Mouse (Mus musculus): ENCODE data around the gene Diaph3. TPM values are rescaled to one million over a fixed set of nuclear protein-coding genes. Genes with fewer than 3 reads are reported as not detected.

Gene Diaph3
- total and polyA plus RNA-seq, 2 experiments from 2014 or later: 3.7 to 4.1 TPM

DNA sequence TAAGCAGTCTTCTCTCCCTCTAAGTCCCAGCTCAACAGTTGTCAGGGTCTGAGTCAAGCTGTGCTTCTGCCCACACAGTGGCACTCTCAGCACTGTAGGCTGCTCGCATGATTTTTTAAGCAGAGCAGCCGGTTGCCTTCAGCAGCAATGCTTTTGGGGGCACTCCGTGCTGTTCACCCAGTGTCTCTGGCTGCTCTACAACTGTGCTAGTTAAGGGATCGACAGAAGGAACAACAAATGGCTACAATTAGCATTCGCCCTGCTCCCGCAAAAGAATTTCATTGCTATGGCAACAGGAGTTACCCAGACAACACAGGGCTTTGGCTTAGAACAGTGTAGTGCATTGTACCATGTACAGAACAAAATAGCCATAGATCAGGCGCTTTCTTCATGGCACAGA lies 392.2 kb downstream of the Diaph3 start:
- no peak overlapping the region for H3K9ac ChIP-seq
- peaks cover 13% of the 10 kb centered on the region for H3K4me1 ChIP-seq (ENCODE audit: insufficient read depth)
- ATAC-seq (peak; percentile 98), DNase-seq (peak; percentile 94)
- peak overlapping the region; percentile 8; the same call in 1 of the 2 replicates for H3K4me3 ChIP-seq (ENCODE audit: low read depth, low read length)
- peak overlapping the region; percentile 35 for H3K4me2 ChIP-seq (ENCODE audit: low read depth)
- WGBS: 2% methylated on average over 7 of the region's 7 CpGs
- no peaks in the 10 kb centered on the region for H3K9me3 ChIP-seq (ENCODE audit: low read length)
- peak; percentile 61 for TF ChIP-seq CTCF (IDR thresholded peaks at IDR 0.05; ENCODE audit: low read depth)
- no peaks in the 10 kb centered on the region for H3K36me3 ChIP-seq (ENCODE audit: insufficient read depth)
- H3K27me3 ChIP-seq (ENCODE audit: insufficient read depth, low read length): no peaks in the 10 kb centered on the region
- H3K27ac ChIP-seq (ENCODE audit: low read depth, low read length): peak overlapping the region; percentile 79

DNA sequence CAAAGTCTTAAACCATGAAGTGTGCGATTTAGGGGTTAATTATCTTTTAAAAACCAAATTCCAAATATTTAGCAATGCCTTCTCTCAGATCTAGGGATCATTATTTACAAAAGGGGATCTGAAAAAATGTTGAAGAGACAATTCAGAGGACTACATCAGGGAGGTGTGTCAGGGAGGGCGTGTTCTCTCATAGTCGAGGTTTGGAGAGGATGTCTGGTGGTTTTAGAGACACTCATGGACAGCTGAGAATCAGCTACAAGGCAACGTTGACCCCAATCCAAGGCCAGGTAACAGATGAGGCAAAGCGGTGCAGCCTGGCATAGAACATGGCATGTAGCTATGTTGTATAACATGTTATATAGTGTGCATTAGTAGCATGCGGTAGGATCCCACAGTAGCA lies 396.5 kb downstream of the Diaph3 start:
- Histone ChIP-seq H3K4me3 (ENCODE audit: low read depth, low read length) (no peak overlapping the region), H3K4me1 (ENCODE audit: insufficient read depth) (peaks cover 8% of the 10 kb centered on the region), H3K4me2 (ENCODE audit: low read depth) (no peak overlapping the region), H3K9me3 (ENCODE audit: low read length) (no peaks in the 10 kb centered on the region), H3K27ac (ENCODE audit: low read depth, low read length) (no peak overlapping the region), H3K36me3 (ENCODE audit: insufficient read depth) (no peaks in the 10 kb centered on the region), H3K9ac (no peak overlapping the region), H3K27me3 (ENCODE audit: insufficient read depth, low read length) (no peaks in the 10 kb centered on the region)
- TF ChIP-seq CTCF (IDR thresholded peaks at IDR 0.05; ENCODE audit: low read depth): no peak
- WGBS: 96% methylated on average over 6 of the region's 6 CpGs
- DNase-seq (no peak), ATAC-seq (no peak)

DNA sequence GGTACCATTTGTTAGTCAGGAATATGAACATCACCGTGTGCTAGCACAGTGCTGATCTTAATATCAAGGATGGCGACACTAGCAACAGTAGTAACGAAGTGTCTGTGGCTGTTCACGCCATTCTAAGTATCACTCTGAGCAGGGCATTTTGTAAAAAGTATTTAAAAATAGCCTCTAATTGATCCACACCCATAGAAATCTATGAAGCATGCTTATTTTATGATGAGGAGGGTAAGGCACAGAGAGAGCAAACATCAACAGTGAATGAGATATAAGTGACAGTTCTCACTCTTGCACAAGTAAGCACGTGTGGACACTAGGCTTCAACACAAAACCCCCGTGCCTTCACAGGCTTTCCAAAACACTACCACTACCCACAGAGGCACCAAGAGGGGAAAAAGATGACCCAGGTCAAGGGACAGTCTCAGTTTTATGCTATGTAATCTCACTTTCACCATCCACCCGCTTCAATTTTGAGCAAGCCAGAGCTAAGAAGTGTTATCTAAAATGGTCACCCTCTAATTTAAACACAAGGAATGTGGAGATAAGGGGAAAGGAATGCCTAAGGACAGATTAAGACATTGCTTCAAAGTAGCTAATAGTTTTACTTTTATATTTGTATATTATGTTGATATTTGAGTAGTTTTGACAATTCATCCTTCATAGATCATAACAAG lies 399.0 kb downstream of the Diaph3 start:
- ATAC-seq (no peak), DNase-seq (no peak)
- Histone ChIP-seq H3K9me3 (ENCODE audit: low read length) (no peaks in the 10 kb centered on the region), H3K4me3 (ENCODE audit: low read depth, low read length) (no peak overlapping the region), H3K9ac (no peak overlapping the region), H3K4me1 (ENCODE audit: insufficient read depth) (no peaks in the 10 kb centered on the region), H3K27me3 (ENCODE audit: insufficient read depth, low read length) (no peaks in the 10 kb centered on the region), H3K36me3 (ENCODE audit: insufficient read depth) (no peaks in the 10 kb centered on the region), H3K4me2 (ENCODE audit: low read depth) (no peak overlapping the region), H3K27ac (ENCODE audit: low read depth, low read length) (no peak overlapping the region)
- 86% methylated on average over 7 of the region's 7 CpGs for WGBS
- TF ChIP-seq CTCF (IDR thresholded peaks at IDR 0.05; ENCODE audit: low read depth): no peak

DNA sequence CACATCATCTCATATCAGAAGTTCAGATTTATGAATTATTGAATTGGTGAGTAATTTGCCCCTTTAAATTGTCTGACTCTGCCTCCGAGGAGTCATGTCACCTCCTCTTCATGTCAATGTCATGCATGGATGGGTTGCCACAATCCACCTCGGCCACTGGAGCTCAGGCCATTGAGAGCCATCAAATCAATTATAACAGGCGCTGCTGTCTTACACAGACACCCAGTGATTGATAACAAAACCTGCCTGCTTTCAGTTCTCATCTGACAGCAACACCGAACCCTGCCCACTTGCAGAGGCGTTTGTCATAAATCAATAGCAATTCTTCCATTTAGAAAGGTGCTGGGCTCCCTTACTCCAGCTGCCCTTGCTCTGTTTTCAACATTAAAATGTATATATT lies 402.1 kb downstream of the Diaph3 start:
- Histone ChIP-seq H3K27me3 (ENCODE audit: insufficient read depth, low read length) (no peaks in the 10 kb centered on the region), H3K4me3 (ENCODE audit: low read depth, low read length) (no peak overlapping the region), H3K27ac (ENCODE audit: low read depth, low read length) (no peak overlapping the region), H3K4me1 (ENCODE audit: insufficient read depth) (no peaks in the 10 kb centered on the region), H3K9ac (no peak overlapping the region), H3K4me2 (ENCODE audit: low read depth) (no peak overlapping the region), H3K36me3 (ENCODE audit: insufficient read depth) (no peaks in the 10 kb centered on the region), H3K9me3 (ENCODE audit: low read length) (no peaks in the 10 kb centered on the region)
- no peak for TF ChIP-seq CTCF (IDR thresholded peaks at IDR 0.05; ENCODE audit: low read depth)
- no peak for ATAC-seq
- 52% methylated on average over 5 of the region's 5 CpGs for WGBS
- no peak for DNase-seq

DNA sequence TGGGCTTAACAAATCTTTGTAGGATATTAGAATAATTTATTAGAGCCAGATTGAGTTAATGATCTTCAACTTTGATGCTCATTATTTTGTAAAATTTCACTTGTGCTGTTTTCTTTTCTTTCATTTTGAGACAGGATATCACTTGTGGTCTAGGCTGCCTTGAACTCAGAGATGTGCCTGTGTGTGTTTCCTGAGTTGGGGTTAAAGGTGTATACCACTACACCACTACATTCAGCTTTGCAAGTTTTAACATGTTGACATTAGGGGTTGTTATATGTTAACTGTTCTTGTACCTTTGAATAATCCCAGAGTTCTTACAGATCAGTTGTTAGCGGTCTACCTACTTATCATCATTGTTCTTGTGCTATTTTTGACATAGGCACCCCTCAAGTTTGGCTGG lies 404.4 kb downstream of the Diaph3 start:
- ATAC-seq (no peak), DNase-seq (no peak)
- no peak for TF ChIP-seq CTCF (IDR thresholded peaks at IDR 0.05; ENCODE audit: low read depth)
- Histone ChIP-seq H3K4me3 (ENCODE audit: low read depth, low read length) (no peak overlapping the region), H3K27ac (ENCODE audit: low read depth, low read length) (no peak overlapping the region), H3K4me2 (ENCODE audit: low read depth) (no peak overlapping the region), H3K4me1 (ENCODE audit: insufficient read depth) (no peaks in the 10 kb centered on the region), H3K27me3 (ENCODE audit: insufficient read depth, low read length) (no peaks in the 10 kb centered on the region), H3K9ac (no peak overlapping the region), H3K36me3 (ENCODE audit: insufficient read depth) (no peaks in the 10 kb centered on the region), H3K9me3 (ENCODE audit: low read length) (no peaks in the 10 kb centered on the region)
- WGBS: 94% methylated on average over 1 of the region's 1 CpGs

DNA sequence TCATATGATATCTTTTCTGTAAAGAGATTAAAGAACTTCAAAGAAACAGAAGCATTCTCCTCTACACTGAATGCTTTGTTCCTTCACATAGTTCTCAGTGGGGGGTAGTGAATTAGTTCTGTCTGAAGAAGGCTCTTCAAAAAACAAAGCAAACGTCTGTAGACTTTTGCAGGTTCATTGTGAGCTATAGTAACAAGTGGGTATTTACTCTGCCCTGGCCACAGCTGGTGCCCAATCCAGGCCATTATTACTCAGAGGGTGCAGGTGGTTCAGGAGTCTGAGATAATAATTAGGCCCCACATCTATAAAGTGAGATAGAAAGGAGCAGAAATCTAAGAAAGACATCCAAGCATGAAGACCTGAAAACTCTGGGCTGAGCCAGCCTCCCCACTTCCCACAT lies 409.7 kb downstream of the Diaph3 start:
- no peak for TF ChIP-seq CTCF (IDR thresholded peaks at IDR 0.05; ENCODE audit: low read depth)
- Histone ChIP-seq H3K4me1 (ENCODE audit: insufficient read depth) (peaks cover 3% of the 10 kb centered on the region; the same call in 1 of the 2 replicates), H3K9me3 (ENCODE audit: low read length) (no peaks in the 10 kb centered on the region), H3K4me2 (ENCODE audit: low read depth) (no peak overlapping the region), H3K9ac (no peak overlapping the region), H3K27ac (ENCODE audit: low read depth, low read length) (no peak overlapping the region), H3K27me3 (ENCODE audit: insufficient read depth, low read length) (no peaks in the 10 kb centered on the region), H3K36me3 (ENCODE audit: insufficient read depth) (no peaks in the 10 kb centered on the region), H3K4me3 (ENCODE audit: low read depth, low read length) (no peak overlapping the region)
- 6% methylated on average over 1 of the region's 1 CpGs for WGBS
- no peak for ATAC-seq
- no peak for DNase-seq

DNA sequence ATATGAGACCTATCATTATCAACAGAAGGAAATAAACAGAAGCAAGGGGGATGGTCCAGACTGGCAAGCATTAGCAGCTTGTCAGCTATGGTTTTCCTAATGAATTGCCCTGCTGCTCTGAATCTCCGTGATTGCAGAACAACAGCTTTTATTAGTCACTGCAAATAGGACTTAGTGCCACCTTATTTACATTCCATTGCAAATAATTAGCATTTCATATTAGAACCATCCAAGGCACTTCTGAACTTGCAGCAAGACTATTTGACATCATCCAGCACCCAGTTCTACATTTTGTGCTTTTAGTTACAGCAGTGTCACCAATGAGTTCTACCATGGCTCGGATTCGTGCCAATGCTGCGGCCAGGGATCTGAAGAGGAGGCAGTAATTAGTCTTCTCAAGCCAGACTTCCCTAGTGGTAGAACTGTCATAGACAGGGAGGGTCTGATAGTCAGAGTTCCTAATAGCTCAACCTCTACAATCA lies 411.4 kb downstream of the Diaph3 start:
- no peak for TF ChIP-seq CTCF (IDR thresholded peaks at IDR 0.05; ENCODE audit: low read depth)
- H3K36me3 ChIP-seq (ENCODE audit: insufficient read depth): no peaks in the 10 kb centered on the region
- ATAC-seq: peak; percentile 43
- no peak overlapping the region for H3K9ac ChIP-seq
- H3K9me3 ChIP-seq (ENCODE audit: low read length): no peaks in the 10 kb centered on the region
- H3K27me3 ChIP-seq (ENCODE audit: insufficient read depth, low read length): no peaks in the 10 kb centered on the region
- DNase-seq: peak; percentile 50
- no peak overlapping the region for H3K4me3 ChIP-seq (ENCODE audit: low read depth, low read length)
- peaks cover 3% of the 10 kb centered on the region; the same call in 1 of the 2 replicates for H3K4me1 ChIP-seq (ENCODE audit: insufficient read depth)
- peak overlapping the region; percentile 10; the same call in 1 of the 2 replicates for H3K4me2 ChIP-seq (ENCODE audit: low read depth)
- WGBS: 12% methylated on average over 4 of the region's 4 CpGs
- no peak overlapping the region for H3K27ac ChIP-seq (ENCODE audit: low read depth, low read length)

All from forebrain, postnatal 0 days (tissue).